Mouse (Mus musculus) left cerebral cortex, postnatal 10 days (tissue): ENCODE measurements around the gene Fam174a. TPM values are rescaled to one million over a fixed set of nuclear protein-coding genes. Genes with fewer than 3 reads are reported as not detected.

Source experiments
- DNase-seq, 2 experiments: peaks; one replicate each; pipeline ENCODE4 v3.0.0; 2021 to 2022; ENCODE audit warnings: low spot score in 2 of 2, mixed read lengths in 1 of 2; ENCODE audit errors: extremely low spot score in 1 of 2
- intact Hi-C: fragments of 180-260 bp; cut with DNase I; formaldehyde crosslinking; loops from one replicate; pipeline ENCODE4 v1.15.1; 2025
- total RNA-seq, 2 experiments: library from RNA; stranded (reverse); gene quantifications; 2 replicates each; pipeline ENCODE4 v1.2.3; 2021

Gene Fam174a
- total RNA-seq, 2 experiments from 2014 or later: 29.1 to 32.2 TPM

DNA sequence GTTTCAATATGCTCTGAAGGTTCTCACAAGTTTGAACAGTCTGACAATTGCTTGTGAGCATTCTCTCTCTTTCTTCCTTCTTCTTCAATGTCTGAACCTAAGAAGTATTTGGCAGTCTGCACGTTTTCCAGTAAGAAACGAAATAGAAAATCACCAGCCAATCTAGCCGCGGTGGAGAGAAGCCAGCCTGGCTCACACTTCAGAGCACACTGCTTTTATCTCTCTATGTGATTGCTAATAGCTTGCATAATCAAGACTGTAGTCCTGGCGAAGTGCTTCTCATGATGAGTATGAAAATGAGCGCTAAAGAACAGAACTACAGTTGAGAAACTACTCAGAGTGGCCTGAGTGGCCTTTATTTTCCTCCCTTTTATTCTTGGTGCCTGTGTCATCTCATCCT is 62.0 kb downstream of the Fam174a start:
- intact Hi-C loops: no loop called here
- DNase-seq: no peak

DNA sequence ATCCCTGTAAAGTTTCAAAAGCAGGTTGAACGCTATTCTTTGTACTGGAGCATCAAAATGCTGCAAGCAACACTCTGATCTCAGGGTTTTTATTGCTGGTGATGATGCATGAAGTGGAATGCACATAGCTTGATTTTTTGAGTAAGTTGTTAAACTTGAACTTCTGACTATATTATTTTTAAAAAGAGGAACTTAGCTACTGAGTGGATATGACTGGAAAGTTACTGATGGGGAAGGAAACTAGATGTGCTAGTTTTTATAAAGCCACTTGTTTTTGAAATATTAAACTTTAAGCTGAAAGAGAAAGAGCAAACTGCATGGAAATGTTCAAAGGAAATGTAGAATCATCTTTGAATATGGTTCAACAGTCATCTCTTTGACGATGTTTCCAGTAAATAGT is 67.6 kb downstream of the Fam174a start:
- intact Hi-C loops: no loop called here

More for the DNA sequence above, 67.6 kb downstream of the Fam174a start:
- no peak for DNase-seq
